In genomic region chr11:113163941-113164340, GRCm38 (mm10) we compare ENCODE assay signal across 13 mouse cellular contexts.
DNase-seq lines count a peak whose midpoint lies in the region; ATAC-seq and TF ChIP-seq lines count a peak whose summit lies in the region.
"Had no signal": no experiment of that assay in that cellular context is flagged by ENCODE, and none has a peak within 500 bp of the region (broad histone marks: within the 10 kb centered on the region; RNA-seq: fewer than 3 reads in every experiment).

No protein-coding gene starts in this region.

- no peaks in the 10 kb centered on the region for H3K36me3 ChIP-seq in heart, embryonic 14.5 days (ENCODE audit: control insufficient read depth, insufficient read depth, low read length)
- no peaks in the 10 kb centered on the region for H3K36me3 ChIP-seq in heart, adult 2 months (ENCODE audit: control insufficient read depth, insufficient read depth, low read length)
- H3K36me3 ChIP-seq in midbrain, embryonic 11.5 days (ENCODE audit: control insufficient read depth, insufficient read depth, low read length) = no peaks in the 10 kb centered on the region
- H3K36me3 ChIP-seq in midbrain, embryonic 14.5 days (ENCODE audit: control insufficient read depth, insufficient read depth, low read length) = no peaks in the 10 kb centered on the region
- H3K36me3 ChIP-seq in limb, embryonic 10.5 days = peaks cover 15% of the 10 kb centered on the region
- H3K36me3 ChIP-seq: G1E; intestine, embryonic 15.5 days; limb, embryonic 15.5 days had no signal

- no peak for TF ChIP-seq POLR2A in heart, adult 2 months (IDR thresholded peaks at IDR 0.05; ENCODE audit: insufficient read depth, low read depth, low read length)

- no peak overlapping the region for H3K9ac ChIP-seq in heart, embryonic 14.5 days (ENCODE audit: low read length)
- H3K9ac ChIP-seq in heart, adult 2 months (ENCODE audit: low read depth, low read length) = no peak overlapping the region
- no peak overlapping the region; the same call in 1 of the 2 replicates for H3K9ac ChIP-seq in midbrain, embryonic 11.5 days (ENCODE audit: low read length)
- no peak overlapping the region for H3K9ac ChIP-seq in midbrain, embryonic 14.5 days (replicated peaks; ENCODE audit: low read length)
- H3K9ac ChIP-seq: intestine, embryonic 15.5 days; limb, embryonic 15.5 days; lung, embryonic 14.5 days had no signal

- ATAC-seq in heart, embryonic 14.5 days (ENCODE audit: insufficient number of reproducible peaks, insufficient read depth, low FRiP score, low read depth) = no peak
- ATAC-seq in midbrain, embryonic 11.5 days (ENCODE audit: low FRiP score) = peak; percentile 43
- ATAC-seq in midbrain, embryonic 14.5 days (ENCODE audit: low FRiP score, low TSS enrichment) = no peak
- ATAC-seq: intestine, embryonic 15.5 days had no signal

- no peaks in the 10 kb centered on the region for H3K27me3 ChIP-seq in heart, embryonic 14.5 days (ENCODE audit: control insufficient read depth, insufficient read depth, low read length)
- H3K27me3 ChIP-seq in heart, adult 2 months (ENCODE audit: control insufficient read depth, insufficient read depth, low read length) = no peaks in the 10 kb centered on the region
- H3K27me3 ChIP-seq in midbrain, embryonic 11.5 days (ENCODE audit: control insufficient read depth, insufficient read depth, low read length) = no peaks in the 10 kb centered on the region; the same call in 1 of the 2 replicates
- no peaks in the 10 kb centered on the region for H3K27me3 ChIP-seq in midbrain, embryonic 14.5 days (ENCODE audit: control insufficient read depth, insufficient read depth, low read length)
- H3K27me3 ChIP-seq in limb, embryonic 10.5 days (ENCODE audit: low read depth, poor library complexity, severe bottlenecking) = peaks cover 13% of the 10 kb centered on the region
- H3K27me3 ChIP-seq: intestine, embryonic 15.5 days had no signal

- no peak for DNase-seq in heart, adult 2 months
- DNase-seq in midbrain, embryonic 11.5 days (ENCODE audit: low spot score, missing footprints) = no peak
- no peak for DNase-seq in midbrain, embryonic 14.5 days
- DNase-seq in limb, embryonic 10.5 days (ENCODE audit: low spot score) = no peak
- peak; percentile 51 for DNase-seq in yolk sac, embryonic 10.5 days (ENCODE audit: low spot score)
- DNase-seq in frontal cortex, postnatal 36 days (ENCODE audit: low spot score in 2 of 2) = no peak
- DNase-seq: heart, adult 18-20 months; lung, embryonic 14.5 days had no signal

- H3K4me2 ChIP-seq in heart, embryonic 14.5 days (ENCODE audit: low read length) = peak overlapping the region; percentile 71; the same call in 1 of the 2 replicates
- no peak overlapping the region for H3K4me2 ChIP-seq in midbrain, embryonic 11.5 days
- H3K4me2 ChIP-seq in midbrain, embryonic 14.5 days (ENCODE audit: low read length) = no peak overlapping the region

- no peak for TF ChIP-seq CTCF in heart, adult 2 months (IDR thresholded peaks at IDR 0.05)

- no peaks in the 10 kb centered on the region for H3K9me3 ChIP-seq in heart, embryonic 14.5 days (ENCODE audit: control insufficient read depth, low read length)
- H3K9me3 ChIP-seq in midbrain, embryonic 11.5 days (ENCODE audit: control insufficient read depth, low read length) = no peaks in the 10 kb centered on the region
- no peaks in the 10 kb centered on the region for H3K9me3 ChIP-seq in midbrain, embryonic 14.5 days (ENCODE audit: control insufficient read depth, low read length)
- no peaks in the 10 kb centered on the region for H3K9me3 ChIP-seq in limb, embryonic 10.5 days (replicated peaks)
- H3K9me3 ChIP-seq: intestine, embryonic 15.5 days; limb, embryonic 15.5 days had no signal

- no peak overlapping the region for H3K4me3 ChIP-seq in heart, embryonic 14.5 days (ENCODE audit: control insufficient read depth in 1 of 2, insufficient read depth in 1 of 2, low read depth in 1 of 2, low read length in 2 of 2)
- no peak overlapping the region for H3K4me3 ChIP-seq in heart, adult 2 months
- no peak overlapping the region for H3K4me3 ChIP-seq in midbrain, embryonic 11.5 days (ENCODE audit: low read depth, low read length)
- no peak overlapping the region for H3K4me3 ChIP-seq in midbrain, embryonic 14.5 days (replicated peaks; ENCODE audit: low read depth, low read length)
- H3K4me3 ChIP-seq in limb, embryonic 10.5 days = no peak overlapping the region
- H3K4me3 ChIP-seq: intestine, embryonic 15.5 days; limb, embryonic 15.5 days had no signal

- H3K79me2 ChIP-seq in heart, adult 2 months (replicated peaks; ENCODE audit: control insufficient read depth, insufficient read depth, low read length) = no peaks in the 10 kb centered on the region

- intact Hi-C loops in heart, adult 2 months (cut with DNase I) = loop anchor here (2.0 to 10.0 kb wide), 3 partner anchors 381 to 1509 kb away; partner anchors contain the start of gene Sox9

- no peak overlapping the region for H3K27ac ChIP-seq in heart, embryonic 14.5 days (replicated peaks in 1 of 2; ENCODE audit: control insufficient read depth in 1 of 2, insufficient read depth in 1 of 2, low read depth in 2 of 2, low read length in 2 of 2)
- no peak overlapping the region for H3K27ac ChIP-seq in heart, adult 2 months
- H3K27ac ChIP-seq in midbrain, embryonic 11.5 days (ENCODE audit: low read depth, low read length) = no peak overlapping the region
- no peak overlapping the region for H3K27ac ChIP-seq in midbrain, embryonic 14.5 days (replicated peaks; ENCODE audit: low read depth, low read length)
- H3K27ac ChIP-seq in limb, embryonic 10.5 days = peak overlapping the region; percentile 71
- H3K27ac ChIP-seq: intestine, embryonic 15.5 days; kidney, postnatal 0 days; limb, embryonic 15.5 days had no signal

- H3K4me1 ChIP-seq in heart, embryonic 14.5 days (ENCODE audit: control insufficient read depth in 2 of 2, insufficient read depth in 2 of 2, low read length in 2 of 2) = peaks cover 16 to 25% of the 10 kb centered on the region in 2 experiments
- H3K4me1 ChIP-seq in heart, adult 2 months (ENCODE audit: control insufficient read depth, insufficient read depth, low read length) = peaks cover 4% of the 10 kb centered on the region
- H3K4me1 ChIP-seq in midbrain, embryonic 11.5 days (ENCODE audit: control insufficient read depth, insufficient read depth, low read length) = peaks cover 40% of the 10 kb centered on the region
- H3K4me1 ChIP-seq in midbrain, embryonic 14.5 days (ENCODE audit: control insufficient read depth, insufficient read depth, low read length) = peaks cover 31% of the 10 kb centered on the region
- H3K4me1 ChIP-seq in limb, embryonic 10.5 days = peaks cover 70% of the 10 kb centered on the region

- WGBS in heart, embryonic 14.5 days = 60% methylated on average over 3 of the region's 3 CpGs
- 72% methylated on average over 3 of the region's 3 CpGs for WGBS in heart, adult 2 months
- WGBS in midbrain, embryonic 11.5 days = 7% methylated on average over 3 of the region's 3 CpGs
- WGBS in midbrain, embryonic 14.5 days = 24% methylated on average over 3 of the region's 3 CpGs
- 19% methylated on average over 3 of the region's 3 CpGs for WGBS in limb, embryonic 10.5 days

- no peak for TF ChIP-seq EP300 in heart, adult 2 months (IDR thresholded peaks at IDR 0.05; ENCODE audit: insufficient read depth, low read depth, low read length)
